Mouse (Mus musculus) adrenal gland, adult 8-10 months (tissue): Measurements from ENCODE around the gene Zbtb17. TPM values are rescaled to one million over a fixed set of nuclear protein-coding genes. Genes with fewer than 3 reads are reported as not detected.

ENCODE experiments used
- DNase-seq: peaks from one replicate; pipeline ENCODE4 v3.0.0; 2022
- total RNA-seq, 4 experiments: library from RNA; stranded (reverse); gene quantifications; 2 replicates each; pipeline ENCODE4 v1.2.4; 2022

The Zbtb17 gene
- total RNA-seq, 4 experiments from 2014 or later: 14.8 to 25.6 (median 19.5) TPM

GRCm38 (mm10) chr4:141504471-141504870 is 60.0 kb downstream of the Zbtb17 start:
- DNase-seq: no peak

DNA sequence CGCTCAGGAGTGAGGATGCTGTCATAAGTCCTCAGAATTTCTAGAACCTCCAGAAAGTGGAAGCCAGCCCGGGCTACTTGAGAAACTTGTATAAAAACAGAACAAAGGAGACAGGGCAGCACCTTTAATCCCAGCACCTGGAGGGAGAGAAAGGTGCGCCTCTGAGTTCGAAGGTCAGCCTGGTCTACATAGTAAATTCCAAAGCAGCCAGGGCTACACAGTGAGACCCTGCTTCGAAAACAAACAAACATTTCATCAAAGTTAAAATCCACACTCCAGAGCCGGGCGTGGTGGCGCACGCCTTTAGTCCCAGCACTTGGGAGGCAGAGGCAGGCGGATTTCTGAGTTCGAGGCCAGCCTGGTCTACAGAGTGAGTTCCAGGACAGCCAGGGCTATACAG is 61.4 kb downstream of the Zbtb17 start:
- DNase-seq: no peak

DNA sequence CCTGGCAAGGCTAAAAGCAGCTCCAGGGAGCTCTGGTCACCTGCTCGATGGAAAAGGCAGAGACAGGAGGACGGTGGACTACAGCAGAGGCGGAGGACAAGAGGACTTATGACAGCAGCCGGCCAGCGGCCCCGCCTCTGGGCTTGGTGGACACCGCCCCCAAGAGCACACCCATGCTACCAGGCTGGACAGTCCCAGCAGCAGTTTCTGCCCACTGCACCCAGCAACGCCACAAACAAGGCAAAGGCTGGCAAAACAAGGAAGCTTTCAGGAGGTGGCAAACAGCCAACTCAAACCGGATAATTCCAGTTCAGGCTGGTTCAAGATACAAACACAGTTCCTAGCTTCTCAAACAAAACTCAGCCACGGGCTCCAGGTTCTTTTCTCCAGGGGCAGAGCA is 61.9 kb downstream of the Zbtb17 start:
- DNase-seq: peak; percentile 82

DNA sequence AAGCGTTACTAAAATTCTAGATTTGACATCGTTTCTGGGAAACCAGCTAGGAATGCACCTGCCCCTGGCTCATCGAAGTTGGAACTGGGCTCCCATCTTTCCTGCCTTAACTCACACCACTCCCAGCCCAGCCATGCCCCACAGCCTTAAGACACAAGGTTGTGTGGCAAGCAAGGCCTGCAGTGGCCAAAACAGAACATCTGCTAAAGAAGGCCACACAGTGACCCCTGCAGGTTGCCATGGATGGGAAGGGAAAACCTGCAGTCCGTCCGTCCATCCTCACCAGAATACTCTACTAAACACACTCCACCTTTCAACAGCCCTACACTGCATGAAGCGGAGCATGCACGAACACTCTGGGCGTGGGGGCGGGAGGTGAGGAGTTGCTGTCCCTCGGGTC is 62.4 kb downstream of the Zbtb17 start:
- DNase-seq: no peak

DNA sequence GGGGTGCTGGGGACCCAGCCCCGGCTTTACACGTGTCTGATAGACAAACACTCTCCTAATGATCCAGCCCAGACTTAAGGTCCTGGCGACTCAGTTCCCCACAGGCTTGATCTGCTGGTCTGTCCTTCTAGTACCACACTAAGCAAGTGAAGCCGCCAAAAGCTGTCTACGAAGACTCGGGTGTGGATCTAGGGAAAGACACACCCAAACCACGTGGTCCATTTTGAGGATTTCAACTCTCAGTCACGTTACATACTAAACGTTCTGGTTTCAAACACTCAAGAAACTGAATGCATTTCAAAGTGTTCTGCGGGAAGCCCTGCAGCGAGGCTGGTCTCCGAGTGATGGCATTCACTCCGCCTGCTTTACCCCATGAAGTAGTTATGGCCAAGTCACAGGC is 66.0 kb downstream of the Zbtb17 start:
- DNase-seq: no peak

DNA sequence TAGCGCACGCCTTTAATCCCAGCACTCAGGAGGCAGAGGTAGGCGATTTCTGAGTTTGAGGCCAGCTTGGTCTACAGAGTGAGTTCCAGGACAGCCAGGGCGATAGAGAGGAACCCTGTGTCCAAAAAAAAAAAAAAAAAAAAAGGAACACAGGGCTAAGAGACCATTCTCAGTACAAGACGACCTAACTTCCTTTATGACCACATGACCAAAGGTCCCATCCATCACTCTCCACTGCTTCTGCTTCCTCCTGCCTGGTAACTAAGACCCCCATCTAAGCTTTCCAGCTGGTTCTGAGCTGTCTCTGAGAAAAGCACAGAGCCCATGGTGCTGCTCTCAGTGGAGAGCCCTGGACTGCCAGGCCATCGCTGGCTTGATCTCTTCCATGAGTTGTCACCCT is 67.7 kb downstream of the Zbtb17 start:
- no peak for DNase-seq

- peak; percentile 53 for DNase-seq
Observed at GRCm38 (mm10) chr4:141514179-141514641, 69.8 kb downstream of the Zbtb17 start.

Other genes starting within 250 kb of the Zbtb17 start
- 1 to 10 TPM; 1.6 to 2.6 (median 2.2) TPM for gene Rsg1, start 230.7 kb upstream of the Zbtb17 start, total RNA-seq
- 100 to 1,000 TPM in 1 of 4 experiments, 10 to 100 TPM in 3; 43.5 to 113 (median 60.0) TPM for gene Arhgef19, start 205.2 kb upstream of the Zbtb17 start, total RNA-seq
- 10 to 100 TPM; 11.4 to 21.1 (median 16.2) TPM for gene Epha2, start 143.4 kb upstream of the Zbtb17 start, total RNA-seq
- gene Fam131c, start 76.4 kb upstream of the Zbtb17 start, total RNA-seq: 1 to 10 TPM; 1.2 to 5.7 (median 2.8) TPM
- gene Clcnka, start 45.9 kb upstream of the Zbtb17 start, total RNA-seq: not detected
- not detected for gene Clcnkb, start 28.6 kb upstream of the Zbtb17 start, total RNA-seq
- under 1 TPM; 0.38 to 0.97 (median 0.57) TPM for gene Hspb7, start 23.9 kb upstream of the Zbtb17 start, total RNA-seq
- under 1 TPM in 1 of 4 experiments, not detected in 3; 0.68 TPM for gene Srarp, start 8.5 kb upstream of the Zbtb17 start, total RNA-seq
- gene Spen, start 93.9 kb downstream of the Zbtb17 start, total RNA-seq: 10 to 100 TPM; 53.0 to 94.3 (median 63.4) TPM
- 10 to 100 TPM; 10.2 to 21.0 (median 17.6) TPM for gene Fblim1, start 161.4 kb downstream of the Zbtb17 start, total RNA-seq
- 1 to 10 TPM; 1.1 to 2.7 (median 2.1) TPM for gene Tmem82, start 174.0 kb downstream of the Zbtb17 start, total RNA-seq
- 1 to 10 TPM; 1.3 to 5.1 (median 2.6) TPM for gene Slc25a34, start 179.2 kb downstream of the Zbtb17 start, total RNA-seq
- 10 to 100 TPM; 64.3 to 87.0 (median 76.1) TPM for gene Plekhm2, start 220.2 kb downstream of the Zbtb17 start, total RNA-seq
- gene Rsc1a1, start 240.9 kb downstream of the Zbtb17 start, total RNA-seq: 1 to 10 TPM in 1 of 4 experiments, not detected in 3; 3.7 TPM